Mouse (Mus musculus) liver, embryonic 14.5 days (tissue): Measurements from ENCODE around the gene Prr14. TPM values are rescaled to one million over a fixed set of nuclear protein-coding genes. Genes with fewer than 3 reads are reported as not detected.

Experiments
- ATAC-seq: fragments of 200-750 bp; cut with Nextera tagmentation; 2 replicates; pipeline ENCODE4 v1.8.0; 2017; ENCODE audit warnings: moderate number of reproducible peaks, mild to moderate bottlenecking, moderate library complexity; ENCODE audit not compliant: insufficient read depth
- DNase-seq, 3 experiments: peaks; one replicate each; pipeline ENCODE4 v3.0.0-alpha.2; 2012 to 2013; ENCODE audit warnings: low read depth in 3 of 3, low spot score in 3 of 3
- H3K27ac ChIP-seq: fragments of 300-500 bp; sonication (generic); 2 replicates; pipeline ENCODE4 v1.5.1; 2014; ENCODE audit warnings: moderate library complexity, mild to moderate bottlenecking, control low read depth, inconsistent platforms
- H3K27me3 ChIP-seq: fragments of 300-500 bp; sonication (generic); 2 replicates; pipeline ENCODE4 v1.6.1; 2014; ENCODE audit warnings: mild to moderate bottlenecking, low read length, moderate library complexity; ENCODE audit not compliant: control insufficient read depth, insufficient read depth
- H3K36me3 ChIP-seq: fragments of 300-500 bp; sonication (generic); replicated peaks from 2 replicates; pipeline ENCODE4 v1.6.1; 2014; ENCODE audit warnings: low read depth; ENCODE audit not compliant: control insufficient read depth, insufficient read depth
- H3K4me1 ChIP-seq, 2 experiments: fragments of 200-500 bp in 1 of 2; fragments of 300-500 bp in 1 of 2; sonication (generic) in 1 of 2; replicated peaks; 2 replicates each; pipeline ENCODE4 v1.6.1; 2012 to 2014; ENCODE audit warnings: antibody characterized with exemption in 1 of 2, inconsistent platforms in 1 of 2, low read length in 1 of 2; ENCODE audit not compliant: control insufficient read depth in 2 of 2, insufficient read depth in 2 of 2
- H3K4me2 ChIP-seq: fragments of 300-500 bp; sonication (generic); 2 replicates; pipeline ENCODE4 v1.6.1; 2014; ENCODE audit warnings: low read depth, mild to moderate bottlenecking, control low read depth, moderate library complexity
- H3K4me3 ChIP-seq, 2 experiments: fragments of 200-500 bp in 1 of 2; fragments of 300-500 bp in 1 of 2; sonication (generic) in 1 of 2; 2 replicates each; pipeline ENCODE4 v1.5.1; 2012 to 2014; ENCODE audit warnings: low read depth in 2 of 2, low read length in 2 of 2, mild to moderate bottlenecking in 2 of 2, control low read depth in 1 of 2, inconsistent platforms in 1 of 2, moderate library complexity in 1 of 2; ENCODE audit not compliant: insufficient read depth in 1 of 2
- H3K9ac ChIP-seq: fragments of 300-500 bp; sonication (generic); replicated peaks from 2 replicates; pipeline ENCODE4 v1.6.1; 2014; ENCODE audit warnings: mild to moderate bottlenecking, control low read depth, moderate library complexity
- H3K9me3 ChIP-seq: fragments of 300-500 bp; sonication (generic); 2 replicates; pipeline ENCODE4 v1.6.1; 2016; ENCODE audit warnings: low read length, mixed read lengths; ENCODE audit not compliant: control insufficient read depth
- CTCF ChIP-seq: IDR thresholded peaks from 2 replicates; pipeline ENCODE4 v1.5.1; 2016; ENCODE audit warnings: antibody characterized with exemption, low read depth, control low read depth
- EP300 ChIP-seq: IDR thresholded peaks from 2 replicates; pipeline ENCODE4 v1.6.1; 2016; ENCODE audit warnings: antibody characterized with exemption, low read depth
- WGBS: fragments of 180-500 bp; shearing (Covaris S2); extraction: QIAGEN DNeasy Blood & Tissue Kit; methylation state at CpG from one replicate; pipeline ENCODE4 v1.1.7; 2014; ENCODE audit not compliant: insufficient replicate concordance; 5-methylcytosine and 5-hydroxymethylcytosine counted together
- polyA plus RNA-seq, 2 experiments: library from polyadenylated mRNA; depleted of rRNA in 1 of 2; stranded (reverse) in 1 of 2; unstranded in 1 of 2; fragments of >200 nt; fragmentation: Nextera tagmentation in 1 of 2; extraction: Ambion mirVana in 1 of 2; gene quantifications; 2 replicates each; pipeline versions ENCODE4 v1.2.1 to v1.2.3; 2012 to 2014

Prr14 gene
- polyA plus RNA-seq, 2 experiments: 20.3 to 21.2 TPM

DNA sequence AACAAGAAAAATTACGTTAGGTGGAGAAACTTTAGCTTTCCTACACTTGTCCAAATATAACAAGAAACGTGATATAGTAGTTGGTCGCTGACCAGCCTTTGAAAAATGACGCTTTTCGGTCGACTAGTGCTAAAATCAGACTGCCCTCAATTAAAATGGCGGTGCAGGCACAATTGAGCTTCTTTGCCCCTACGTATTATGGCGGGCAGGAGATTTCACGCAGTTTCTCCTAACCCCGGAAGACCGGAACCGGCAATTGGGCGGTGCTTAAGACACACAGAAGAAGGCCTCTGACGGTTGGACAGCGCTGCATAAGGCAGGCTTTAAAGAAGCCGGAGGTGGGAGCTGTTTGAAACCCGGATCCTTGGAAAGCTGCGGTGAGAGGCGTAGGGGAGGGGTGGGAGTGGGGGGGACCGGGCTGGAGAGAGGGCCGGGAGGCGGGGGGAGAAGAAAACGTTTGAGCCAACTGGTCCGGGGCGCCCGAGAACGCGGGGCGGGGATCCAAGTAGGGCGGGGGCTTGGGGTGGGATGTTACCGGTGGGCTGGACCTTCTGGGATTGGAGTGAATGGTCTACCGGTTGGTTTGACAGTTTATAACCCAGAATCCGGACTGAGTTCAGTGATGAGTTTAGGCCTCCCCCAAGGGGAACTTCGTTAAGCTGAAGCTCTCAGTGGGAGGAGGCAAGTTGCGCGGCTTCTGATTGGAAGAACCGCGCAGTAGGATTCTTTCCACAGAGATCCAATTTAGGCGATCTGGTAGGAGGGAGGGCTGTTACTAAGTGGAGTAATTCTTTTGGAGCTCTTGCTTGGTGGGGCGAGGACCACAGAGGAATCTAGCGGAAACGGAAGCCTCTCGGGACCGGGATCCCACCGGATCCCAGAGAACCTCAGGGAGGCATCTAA, 11.6 kb downstream of the Prr14 start:
- Histone ChIP-seq H3K4me2 (peak overlapping the region; percentile 89), H3K27me3 (no peaks in the 10 kb centered on the region), H3K36me3 (peaks cover 32% of the 10 kb centered on the region), H3K4me3 (peak overlapping the region; percentile 93 to 99), H3K4me1 (peaks cover 13 to 17% of the 10 kb centered on the region in 2 experiments), H3K9ac (peak overlapping the region; percentile 95), H3K27ac (peak overlapping the region; percentile 94), H3K9me3 (no peaks in the 10 kb centered on the region; the same call in 1 of the 2 replicates)
- DNase-seq: peak; percentile 92 to 94 (median 94)
- ATAC-seq: peak; percentile 91
- peak; percentile 41 for TF ChIP-seq EP300
- TF ChIP-seq CTCF: no peak
- under 1% methylated on average over 45 of the region's 46 CpGs for WGBS

DNA sequence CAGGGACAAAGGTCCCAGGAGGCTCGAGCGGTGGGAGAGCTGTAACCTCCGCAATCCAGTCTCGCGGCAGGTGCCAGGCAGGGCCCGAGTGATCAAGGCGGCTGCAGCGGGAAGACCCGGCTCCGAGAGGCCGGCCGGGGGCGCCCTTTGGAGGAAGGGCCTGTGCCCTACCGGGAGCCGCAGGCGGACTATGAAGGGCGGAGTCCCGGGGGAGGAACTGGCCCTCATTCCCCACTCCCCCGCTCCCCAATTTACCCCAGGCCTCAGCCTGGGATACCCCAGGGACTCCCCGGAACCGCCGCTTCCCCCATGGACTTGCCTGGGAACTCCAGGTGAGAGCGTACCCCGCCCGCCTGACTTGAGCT, 12.2 kb downstream of the Prr14 start:
- TF ChIP-seq EP300 (no peak), CTCF (peak; percentile 36)
- H3K9ac ChIP-seq: peak overlapping the region; percentile 95
- peaks cover 17% of the 10 kb centered on the region in 2 experiments for H3K4me1 ChIP-seq
- H3K4me2 ChIP-seq: peak overlapping the region; percentile 89
- no peaks in the 10 kb centered on the region; the same call in 1 of the 2 replicates for H3K9me3 ChIP-seq
- DNase-seq (no peak), ATAC-seq (peak; percentile 44)
- peaks cover 37% of the 10 kb centered on the region for H3K36me3 ChIP-seq
- H3K4me3 ChIP-seq: peak overlapping the region; percentile 93 to 99
- H3K27ac ChIP-seq: peak overlapping the region; percentile 94
- WGBS: 1% methylated on average over 24 of the region's 25 CpGs
- no peaks in the 10 kb centered on the region for H3K27me3 ChIP-seq

DNA sequence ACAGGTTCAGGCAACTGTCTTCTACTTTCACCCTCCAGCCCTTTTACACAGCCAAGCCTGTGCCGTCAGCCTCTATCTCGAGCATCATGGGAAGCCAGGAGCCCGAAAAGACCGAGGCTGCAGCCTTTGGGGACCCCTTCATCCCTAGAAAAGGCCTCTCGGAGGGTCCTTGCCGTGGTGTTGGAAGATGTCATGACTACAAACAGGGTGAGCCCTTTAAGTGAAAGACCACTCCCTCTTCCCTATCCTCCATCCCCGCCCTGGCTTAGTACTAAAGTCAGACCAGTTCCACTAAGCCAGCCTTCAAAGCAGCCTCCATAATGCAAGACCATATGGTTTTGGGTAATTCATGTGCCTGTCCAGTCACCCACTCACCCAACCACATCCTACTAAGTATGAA, 12.6 kb downstream of the Prr14 start:
- Histone ChIP-seq H3K27ac (peak overlapping the region; percentile 94), H3K9me3 (no peaks in the 10 kb centered on the region; the same call in 1 of the 2 replicates), H3K4me1 (peaks cover 20 to 21% of the 10 kb centered on the region in 2 experiments), H3K4me2 (peak overlapping the region; percentile 89), H3K4me3 (peak overlapping the region; percentile 93 to 99), H3K9ac (peak overlapping the region; percentile 95), H3K27me3 (no peaks in the 10 kb centered on the region), H3K36me3 (peaks cover 39% of the 10 kb centered on the region)
- DNase-seq (no peak), ATAC-seq (no peak)
- TF ChIP-seq CTCF: no peak
- no peak for TF ChIP-seq EP300
- WGBS: 4% methylated on average over 7 of the region's 7 CpGs

DNA sequence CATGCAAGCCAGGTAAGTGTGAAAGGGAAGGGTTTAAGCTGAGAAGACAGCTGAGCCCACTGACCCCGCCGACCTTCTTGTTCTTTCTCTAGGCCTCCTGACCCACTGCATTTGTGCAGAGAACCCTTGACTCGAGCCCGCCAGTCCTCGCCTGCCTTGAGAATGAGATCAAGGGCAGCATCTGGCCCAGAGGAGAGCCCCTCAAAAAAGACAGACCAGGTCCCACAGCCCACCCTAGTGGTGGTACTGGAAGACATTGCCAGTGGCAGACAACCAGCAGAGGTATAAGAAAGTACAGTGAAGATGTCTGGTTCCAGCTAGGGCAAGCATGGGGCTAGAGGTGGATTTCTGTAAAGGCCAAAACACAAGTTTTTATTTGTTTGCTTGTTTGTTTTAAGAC, 14.3 kb downstream of the Prr14 start:
- no peak for ATAC-seq
- Histone ChIP-seq H3K36me3 (peaks cover 37% of the 10 kb centered on the region), H3K27me3 (no peaks in the 10 kb centered on the region), H3K4me1 (peaks cover 23 to 24% of the 10 kb centered on the region in 2 experiments), H3K9me3 (no peaks in the 10 kb centered on the region), H3K27ac (no peak overlapping the region), H3K4me3 (no peak overlapping the region), H3K9ac (no peak overlapping the region), H3K4me2 (no peak overlapping the region)
- 87% methylated on average over 5 of the region's 5 CpGs for WGBS
- no peak for DNase-seq
- TF ChIP-seq CTCF: peak; percentile 31; the same call in 1 of the 2 replicates
- TF ChIP-seq EP300: no peak

DNA sequence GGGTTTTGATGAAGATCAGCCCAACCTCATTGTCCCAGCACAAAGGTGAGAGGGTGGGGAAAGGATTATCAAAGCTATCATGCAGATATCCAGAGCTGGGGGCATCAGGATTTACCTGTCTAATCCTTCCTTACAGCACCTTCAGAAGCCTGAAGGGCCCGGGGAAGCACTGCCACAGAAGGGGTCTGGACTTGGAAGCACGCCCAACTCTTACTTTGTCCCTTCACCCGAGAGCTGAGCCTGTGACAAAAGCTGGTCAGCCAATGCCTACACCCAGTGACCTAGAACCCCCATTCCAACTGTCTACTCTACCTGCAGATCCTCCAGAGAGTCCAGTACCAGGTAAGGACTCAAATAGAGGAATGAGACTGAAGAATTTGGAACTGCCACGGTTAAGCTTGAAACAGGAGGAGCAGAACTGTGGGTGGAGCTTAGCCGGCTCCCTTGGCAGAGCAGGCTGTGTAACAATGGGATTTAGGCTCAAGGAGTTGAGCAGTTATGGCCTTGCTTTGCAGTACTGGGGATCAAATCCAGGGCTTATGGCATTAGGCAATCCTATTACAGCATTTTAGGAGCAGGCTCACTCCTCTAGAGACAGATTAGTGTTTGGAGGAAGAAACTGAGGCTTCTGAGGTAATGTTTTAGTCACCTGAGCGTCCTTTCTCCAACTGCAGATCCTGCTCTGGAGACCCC, 15.1 kb downstream of the Prr14 start:
- no peak for ATAC-seq

More for the DNA sequence above, 15.1 kb downstream of the Prr14 start:
- TF ChIP-seq EP300: no peak
- no peak for TF ChIP-seq CTCF
- Histone ChIP-seq H3K27me3 (no peaks in the 10 kb centered on the region), H3K9me3 (no peaks in the 10 kb centered on the region), H3K4me1 (peaks cover 22 to 24% of the 10 kb centered on the region in 2 experiments), H3K4me2 (no peak overlapping the region), H3K9ac (no peak overlapping the region), H3K27ac (no peak overlapping the region), H3K4me3 (no peak overlapping the region), H3K36me3 (peaks cover 37% of the 10 kb centered on the region)
- 83% methylated on average over 6 of the region's 6 CpGs for WGBS
- DNase-seq: no peak
